Mouse (Mus musculus) left cerebral cortex, adult 2 months (tissue): ENCODE data around the gene Gxylt1. TPM values are rescaled to one million over a fixed set of nuclear protein-coding genes. Genes with fewer than 3 reads are reported as not detected.

Source experiments
- DNase-seq, 2 experiments: peaks; one replicate each; pipeline ENCODE4 v3.0.0; 2021 to 2022; ENCODE audit warnings: low spot score in 2 of 2, mixed read lengths in 1 of 2; ENCODE audit errors: extremely low spot score in 1 of 2
- H3K27ac ChIP-seq: fragments of 200-600 bp; 2 replicates; pipeline ENCODE4 v1.8.1; 2022
- H3K4me3 ChIP-seq: fragments of 200-600 bp; 2 replicates; pipeline ENCODE4 v1.8.1; 2022
- CTCF ChIP-seq: fragments of 200-600 bp; IDR thresholded peaks from 2 replicates; pipeline ENCODE4 v1.8.1; 2022; ENCODE audit warnings: antibody characterized with exemption, mild to moderate bottlenecking, moderate library complexity
- intact Hi-C: fragments of 180-260 bp; cut with DNase I; formaldehyde crosslinking; loops from one replicate; pipeline ENCODE4 v1.15.1; 2025
- total RNA-seq, 2 experiments: library from RNA; stranded (reverse); gene quantifications; 2 replicates each; pipeline ENCODE4 v1.2.3; 2021

The Gxylt1 gene
- total RNA-seq, 2 experiments from 2014 or later = 13.3 to 13.4 TPM

GRCm38 (mm10) chr15:93222475-93222874 is 52.5 kb downstream of the Gxylt1 start:
- DNase-seq = no peak
- intact Hi-C loops = loop anchor here (10.0 kb wide), 1 partner anchor 958 kb away; no protein-coding TSS in a partner anchor
- Histone ChIP-seq H3K4me3 (no peak overlapping the region), H3K27ac (no peak overlapping the region)
- TF ChIP-seq CTCF = peak; percentile 44

- intact Hi-C loops = loop anchor here (10.0 kb wide), 1 partner anchor 258 kb away; no protein-coding TSS in a partner anchor
- no peak for TF ChIP-seq CTCF
Observed at GRCm38 (mm10) chr15:93212617-93213016, 62.4 kb downstream of the Gxylt1 start.

GRCm38 (mm10) chr15:93204861-93205260 is 70.1 kb downstream of the Gxylt1 start:
- intact Hi-C loops = no loop called here
- no peak overlapping the region for H3K4me3 ChIP-seq
- DNase-seq = no peak

More at GRCm38 (mm10) chr15:93212617-93213016, 62.4 kb downstream of the Gxylt1 start:
- Histone ChIP-seq H3K27ac (no peak overlapping the region), H3K4me3 (no peak overlapping the region)
- DNase-seq = no peak

GRCm38 (mm10) chr15:93201956-93202355 is 73.0 kb downstream of the Gxylt1 start:
- H3K4me3 ChIP-seq = no peak overlapping the region
- no peak for DNase-seq
- TF ChIP-seq CTCF = no peak
- intact Hi-C loops = no loop called here
- no peak overlapping the region for H3K27ac ChIP-seq

More at GRCm38 (mm10) chr15:93204861-93205260, 70.1 kb downstream of the Gxylt1 start:
- no peak overlapping the region for H3K27ac ChIP-seq
- TF ChIP-seq CTCF = no peak

GRCm38 (mm10) chr15:93191387-93192145 is 83.4 kb downstream of the Gxylt1 start:
- intact Hi-C loops = no loop called here
- no peak for DNase-seq
- Histone ChIP-seq H3K4me3 (no peak overlapping the region), H3K27ac (no peak overlapping the region)
- no peak for TF ChIP-seq CTCF

Other genes starting within 250 kb of the Gxylt1 start
- 100 to 1,000 TPM; 100 to 105 TPM for gene Yaf2, start 61.8 kb upstream of the Gxylt1 start, total RNA-seq
- gene Zcrb1, start 123.2 kb upstream of the Gxylt1 start, total RNA-seq = 10 to 100 TPM; 81.6 to 89.6 TPM
- gene Pphln1, start 123.2 kb upstream of the Gxylt1 start, total RNA-seq = 10 to 100 TPM; 38.7 to 41.7 TPM